Mouse (Mus musculus) large intestine, adult 2 months (tissue): Measurements from ENCODE around the gene Slc7a8. TPM values are rescaled to one million over a fixed set of nuclear protein-coding genes. Genes with fewer than 3 reads are reported as not detected.
"Not testable (repeated sequence)": the region's sequence is repeated elsewhere in the genome, so short reads cannot be mapped to it uniquely, and the experiment has no call there.

Source experiments
- DNase-seq: peaks from one replicate; pipeline ENCODE4 v3.0.0-alpha.2; 2012; ENCODE audit warnings: low read depth, low spot score
- WGBS: fragments of 180-500 bp; shearing (Covaris S2); methylation state at CpG from one replicate; pipeline ENCODE4 v1.1.7; 2018; 5-methylcytosine and 5-hydroxymethylcytosine counted together
- polyA plus RNA-seq: library from polyadenylated mRNA; depleted of rRNA; stranded (reverse); fragments of >200 nt; gene quantifications from 2 replicates; pipeline ENCODE4 v1.2.3, GENCODE M21; 2012

The Slc7a8 gene
- polyA plus RNA-seq, 1 experiment, result 36.1 TPM

- DNase-seq, result no peak
- 46% methylated on average over 4 of the region's 4 CpGs for WGBS
Measured at GRCm38 (mm10) chr14:54785898-54786297, 4.2 kb upstream of the Slc7a8 start.

- WGBS, result 47% methylated on average over 6 of the region's 6 CpGs
Measured at GRCm38 (mm10) chr14:54782971-54783370, 1.2 kb upstream of the Slc7a8 start.

GRCm38 (mm10) chr14:54780836-54781609, 723 bp downstream of the Slc7a8 start:
- DNase-seq, result peak; percentile 22

More at GRCm38 (mm10) chr14:54782971-54783370, 1.2 kb upstream of the Slc7a8 start:
- no peak for DNase-seq

GRCm38 (mm10) chr14:54780084-54780483, 1.7 kb downstream of the Slc7a8 start:
- DNase-seq, result no peak
- WGBS, result 92% methylated on average over 9 of the region's 9 CpGs

More at GRCm38 (mm10) chr14:54780836-54781609, 723 bp downstream of the Slc7a8 start:
- 2% methylated on average over 35 of the region's 35 CpGs for WGBS

GRCm38 (mm10) chr14:54777893-54778292, 3.9 kb downstream of the Slc7a8 start:
- DNase-seq, result no peak
- WGBS, result 86% methylated on average over 4 of the region's 4 CpGs

GRCm38 (mm10) chr14:54776768-54777167, 5.0 kb downstream of the Slc7a8 start:
- 67% methylated on average over 5 of the region's 5 CpGs for WGBS
- DNase-seq, result no peak

GRCm38 (mm10) chr14:54775534-54776041, 6.2 kb downstream of the Slc7a8 start:
- no peak for DNase-seq
- 93% methylated on average over 7 of the region's 7 CpGs for WGBS

GRCm38 (mm10) chr14:54772333-54772856, 9.4 kb downstream of the Slc7a8 start:
- 86% methylated on average over 20 of the region's 20 CpGs for WGBS
- DNase-seq, result no peak

GRCm38 (mm10) chr14:54770373-54770772, 11.4 kb downstream of the Slc7a8 start:
- no peak for DNase-seq

GRCm38 (mm10) chr14:54769068-54769425, 12.7 kb downstream of the Slc7a8 start:
- 89% methylated on average over 5 of the region's 5 CpGs for WGBS

More at GRCm38 (mm10) chr14:54770373-54770772, 11.4 kb downstream of the Slc7a8 start:
- 85% methylated on average over 5 of the region's 5 CpGs for WGBS

GRCm38 (mm10) chr14:54768314-54769067, 13.3 kb downstream of the Slc7a8 start:
- WGBS, result 81% methylated on average over 10 of the region's 10 CpGs
- DNase-seq, result no peak

More at GRCm38 (mm10) chr14:54769068-54769425, 12.7 kb downstream of the Slc7a8 start:
- no peak for DNase-seq

- WGBS, result 96% methylated on average over 7 of the region's 7 CpGs
- not testable (repeated sequence) for DNase-seq
Measured at GRCm38 (mm10) chr14:54766937-54767336, 14.8 kb downstream of the Slc7a8 start.

- DNase-seq, result no peak
- WGBS, result 66% methylated on average over 6 of the region's 6 CpGs
Measured at GRCm38 (mm10) chr14:54756382-54756781, 25.4 kb downstream of the Slc7a8 start.

GRCm38 (mm10) chr14:54754602-54755018, 27.1 kb downstream of the Slc7a8 start:
- no peak for DNase-seq
- WGBS, result 8% methylated on average over 6 of the region's 6 CpGs

GRCm38 (mm10) chr14:54753986-54754601, 27.7 kb downstream of the Slc7a8 start:
- no peak for DNase-seq
- WGBS, result 36% methylated on average over 14 of the region's 14 CpGs

- 79% methylated on average over 6 of the region's 6 CpGs for WGBS
- DNase-seq, result no peak
Measured at GRCm38 (mm10) chr14:54752938-54753337, 28.8 kb downstream of the Slc7a8 start.

GRCm38 (mm10) chr14:54751768-54752167, 30.0 kb downstream of the Slc7a8 start:
- no peak for DNase-seq

GRCm38 (mm10) chr14:54749238-54749637, 32.5 kb downstream of the Slc7a8 start:
- DNase-seq, result no peak
- WGBS, result 68% methylated on average over 4 of the region's 4 CpGs

More at GRCm38 (mm10) chr14:54751768-54752167, 30.0 kb downstream of the Slc7a8 start:
- WGBS, result 89% methylated on average over 1 of the region's 1 CpGs
